Mouse (Mus musculus) c-Kit-positive CD71-positive TER-119-negative erythroid progenitor cells, embryonic 14.5 days (primary cell): ENCODE data around the gene Usp22.
A peak's percentile ranks its signal among the peaks of the same experiment; 100 is the strongest.
"Not testable (repeated sequence)": the region's sequence is repeated elsewhere in the genome, so short reads cannot be mapped to it uniquely, and the experiment has no call there.

Experiments used
- DNase-seq: peaks from one replicate; pipeline ENCODE4 v3.0.0-alpha.2; 2013; ENCODE audit warnings: low read depth

Gene Usp22

DNA sequence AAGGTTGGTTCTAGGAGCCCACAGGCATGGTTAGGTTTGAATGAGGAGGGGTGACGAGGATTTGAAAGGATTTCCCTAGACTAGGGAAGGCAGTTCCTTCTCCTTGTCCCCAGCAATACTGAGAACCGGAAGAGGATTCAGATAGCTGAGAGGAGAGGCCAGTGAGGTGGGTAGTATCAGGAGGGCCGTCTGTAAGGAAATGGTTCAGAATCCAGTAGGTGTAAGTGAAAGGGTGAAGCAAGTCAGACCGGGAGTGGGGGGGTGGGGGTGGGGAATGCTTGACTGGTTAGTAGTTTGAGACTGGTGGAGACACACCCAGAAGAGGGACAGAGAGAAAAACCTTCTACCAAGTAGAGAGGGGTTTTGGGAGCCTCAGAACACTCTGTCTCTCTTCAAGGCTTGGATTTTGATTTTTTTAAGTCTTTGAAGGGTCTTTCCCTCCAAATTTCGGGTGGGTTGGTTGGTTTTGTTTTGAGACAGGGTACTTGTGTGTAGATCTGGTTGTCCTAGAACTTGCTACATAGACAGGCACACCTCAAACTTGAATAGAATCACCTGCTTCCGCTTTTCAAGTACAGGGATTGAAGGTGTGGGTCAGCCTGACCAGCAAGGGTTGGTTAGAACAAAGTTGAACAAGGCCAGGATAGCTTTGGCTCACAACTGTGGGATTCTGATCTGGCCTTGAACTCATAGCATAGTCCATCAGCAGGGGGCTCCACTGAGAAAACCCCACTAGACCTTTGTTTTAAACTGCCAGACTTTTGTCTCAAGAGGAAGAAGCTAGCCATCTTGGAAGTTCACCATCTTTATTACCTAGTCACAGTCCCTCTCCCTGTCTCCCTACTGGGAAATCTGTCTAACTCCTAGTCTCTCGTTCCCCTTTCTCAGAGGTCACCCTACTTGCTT is 31.0 kb downstream of the Usp22 start:
- DNase-seq = peak; percentile 17

DNA sequence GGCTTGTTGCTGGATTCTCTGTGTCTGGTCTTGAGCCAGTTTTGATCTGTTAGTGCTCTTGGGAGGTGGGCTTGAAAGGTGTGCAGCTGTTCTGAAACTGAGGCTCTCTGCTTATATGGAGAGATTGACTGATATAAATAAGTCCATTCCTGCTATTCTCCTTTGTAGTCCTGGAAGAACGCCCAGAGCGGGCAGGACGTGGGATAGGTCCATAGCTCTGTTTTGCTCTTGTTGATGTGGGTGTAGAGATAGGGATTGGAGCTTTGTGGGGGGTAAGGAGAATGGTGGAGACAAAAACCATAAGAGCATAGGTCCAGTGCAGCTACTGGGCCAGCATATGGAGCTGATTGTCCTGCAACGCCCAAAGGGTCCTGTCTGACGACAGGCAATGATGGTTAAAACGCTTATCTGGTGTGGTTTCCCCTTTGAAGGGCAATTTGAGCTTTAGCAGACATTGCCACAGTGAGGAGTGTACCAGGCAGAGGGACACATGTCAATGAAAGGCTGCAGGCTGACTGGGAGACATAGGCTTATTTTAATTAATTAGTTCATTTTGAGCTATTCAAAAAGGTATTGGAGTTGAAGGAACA is 31.8 kb downstream of the Usp22 start:
- DNase-seq = no peak

DNA sequence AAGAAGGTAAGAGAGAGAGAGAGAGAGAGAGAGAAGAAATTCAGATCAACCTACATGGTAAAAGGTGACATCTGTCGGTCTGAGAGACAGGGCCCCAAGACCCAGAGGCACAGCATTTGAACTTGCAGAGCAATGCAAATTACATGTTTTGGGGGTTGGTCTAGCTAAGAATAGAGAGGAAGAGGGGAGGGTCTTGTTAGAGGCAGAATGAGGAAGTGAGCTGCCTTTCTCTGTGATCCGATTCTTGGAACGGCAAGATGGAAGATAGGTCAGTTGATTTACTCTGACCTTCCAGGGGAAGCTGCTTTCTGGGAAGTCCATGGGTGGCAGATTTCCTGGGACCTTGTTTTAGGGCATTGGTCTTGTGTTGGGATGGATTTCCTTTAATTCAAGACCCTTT is 32.6 kb downstream of the Usp22 start:
- DNase-seq = no peak

- DNase-seq = no peak
These were observed 33.2 kb downstream of the Usp22 start for GRCm38 (mm10) chr11:61141693-61142092.

DNA sequence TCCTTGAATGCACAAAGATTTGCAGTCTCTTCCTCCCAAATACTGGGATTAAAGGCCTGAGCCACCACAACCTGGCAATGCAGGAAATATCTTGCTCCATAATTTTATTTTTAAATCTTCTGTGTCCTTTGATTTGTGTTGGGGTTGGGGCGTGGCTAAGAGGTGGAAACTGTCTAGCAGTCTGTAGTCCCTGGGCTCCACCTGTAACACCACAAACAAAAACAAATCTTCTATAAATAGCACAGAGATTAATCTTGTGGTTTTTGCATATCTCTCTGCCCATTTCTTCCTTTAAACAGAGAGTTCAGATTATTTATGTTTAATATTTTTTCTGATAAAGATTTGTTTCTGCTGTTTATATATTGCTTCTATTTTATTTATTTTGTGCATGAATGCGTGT is 41.9 kb downstream of the Usp22 start:
- no peak for DNase-seq

GRCm38 (mm10) chr11:61130646-61131045 is 44.2 kb downstream of the Usp22 start:
- DNase-seq = not testable (repeated sequence)

GRCm38 (mm10) chr11:61129305-61129704 is 45.5 kb downstream of the Usp22 start:
- DNase-seq = no peak

- no peak for DNase-seq
These were observed 47.3 kb downstream of the Usp22 start for GRCm38 (mm10) chr11:61127421-61128055.

GRCm38 (mm10) chr11:61126606-61127355 is 48.1 kb downstream of the Usp22 start, which contains the start of gene Tnfrsf13b:
Gene Tnfrsf13b, plus strand, starts transcription at chr11:61126755.
- DNase-seq = no peak

DNA sequence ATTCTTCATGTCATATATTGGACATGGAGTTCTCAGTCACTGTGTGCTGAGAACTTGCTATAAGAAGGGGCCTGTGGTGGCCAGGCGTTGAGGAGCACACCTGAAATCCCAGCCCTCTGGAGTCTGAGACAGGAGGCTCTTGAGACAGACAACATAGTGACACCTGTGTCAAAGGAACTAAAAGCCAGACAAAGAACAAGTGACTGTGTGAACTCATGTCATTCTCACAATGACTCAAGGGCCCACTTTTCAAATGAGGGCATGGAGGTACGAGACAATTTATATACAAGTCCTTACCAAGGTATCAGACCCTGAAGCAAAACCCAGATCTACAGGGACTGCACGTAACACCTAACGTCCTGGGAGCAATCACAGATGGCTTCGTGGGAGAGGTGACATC is 48.9 kb downstream of the Usp22 start:
- DNase-seq = no peak

GRCm38 (mm10) chr11:61123886-61124285 is 51.0 kb downstream of the Usp22 start:
- no peak for DNase-seq

DNA sequence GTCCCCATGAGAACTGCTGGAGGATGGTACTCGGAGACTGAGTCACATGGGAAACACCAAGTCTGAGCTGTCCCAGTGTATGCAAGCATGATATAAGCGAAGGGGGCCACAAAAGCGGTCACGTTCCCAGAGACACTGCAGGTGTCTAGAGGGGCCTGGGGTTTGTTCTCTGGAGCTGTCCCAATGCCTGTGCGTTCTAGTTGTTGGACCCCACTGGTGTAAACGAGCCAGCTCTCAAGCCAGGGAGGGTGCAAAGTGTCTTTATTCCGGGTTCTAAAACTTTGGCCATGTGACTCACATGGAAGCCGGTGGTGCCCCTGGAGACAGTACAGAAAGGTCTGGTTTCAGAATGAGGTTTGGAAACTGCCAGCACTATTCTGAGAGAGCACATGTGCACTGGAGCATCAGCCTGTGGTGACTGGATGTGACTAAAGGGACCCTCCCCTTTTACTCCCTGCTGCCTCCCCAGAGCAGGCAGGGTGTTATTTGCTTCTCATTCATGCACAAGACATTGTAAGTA is 52.0 kb downstream of the Usp22 start:
- no peak for DNase-seq

DNA sequence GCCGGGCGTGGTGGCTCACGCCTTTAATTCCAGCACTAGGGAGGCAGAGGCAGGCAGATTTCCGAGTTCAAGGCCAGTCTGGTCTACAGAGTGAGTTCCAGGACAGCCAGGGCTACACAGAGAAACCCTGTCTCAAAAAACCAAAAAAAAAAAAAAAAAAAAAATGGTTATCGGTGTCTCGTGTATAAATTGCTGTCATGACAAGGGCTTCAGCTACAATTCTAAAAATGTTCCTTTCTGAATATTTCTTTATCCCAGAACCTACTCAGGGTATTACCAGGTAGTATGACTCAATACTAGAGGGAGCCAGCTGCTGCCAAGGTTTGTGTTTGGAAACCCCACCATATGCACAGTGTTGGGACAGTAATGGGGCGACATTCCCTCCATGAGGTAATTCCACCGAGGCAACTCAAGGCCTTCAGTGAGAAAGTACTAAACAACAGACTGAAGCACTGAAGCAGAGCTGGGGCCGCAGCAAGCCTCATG is 52.5 kb downstream of the Usp22 start:
- DNase-seq = no peak

DNA sequence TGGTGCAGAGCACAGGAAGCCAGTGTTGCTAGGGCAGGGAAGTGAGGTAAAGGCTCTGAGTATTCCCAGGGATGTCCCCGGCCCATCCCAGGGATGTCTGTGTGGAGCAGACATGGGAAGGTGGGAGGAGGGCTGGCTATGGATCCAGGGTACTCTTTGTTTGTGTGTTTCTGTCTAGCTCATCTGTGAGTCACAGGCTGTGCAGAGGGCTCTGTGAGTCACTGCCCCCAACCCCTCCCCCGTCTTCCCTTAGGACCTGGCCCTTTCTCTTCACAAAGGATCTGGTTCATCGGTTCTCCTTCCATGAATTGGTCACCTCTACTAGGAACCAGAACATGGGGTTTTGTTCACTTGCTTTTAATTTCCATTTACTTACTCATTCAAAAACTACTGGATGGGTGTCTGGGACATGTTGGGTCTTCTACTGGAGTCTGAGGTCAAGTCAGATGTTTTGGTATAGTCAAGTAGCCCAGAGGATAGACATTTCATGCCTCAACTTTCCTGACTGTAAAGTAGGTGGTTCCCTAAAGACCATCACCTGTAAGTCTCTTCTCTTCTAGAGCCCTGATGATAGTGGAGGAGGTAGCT is 54.8 kb downstream of the Usp22 start:
- DNase-seq = no peak

DNA sequence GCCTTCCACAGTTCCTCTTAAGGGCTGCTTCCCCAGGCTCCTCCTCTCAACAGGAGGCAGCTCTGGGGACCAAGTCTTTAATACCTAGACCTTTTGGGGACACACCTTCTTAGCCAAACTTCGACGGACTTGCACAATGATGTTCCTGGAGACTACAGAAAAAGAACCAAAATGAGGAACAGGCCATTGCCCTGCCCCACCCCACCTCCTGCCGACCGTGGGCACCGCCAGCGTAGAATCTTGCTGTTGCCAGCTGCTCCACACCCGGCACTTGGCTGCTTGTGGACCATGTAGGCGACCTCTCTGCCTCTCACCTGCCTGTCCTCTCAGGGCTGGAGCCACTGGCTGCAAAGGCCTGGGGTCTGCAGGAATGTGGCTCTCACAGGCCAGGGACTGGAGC is 58.6 kb downstream of the Usp22 start:
- DNase-seq = no peak

GRCm38 (mm10) chr11:61112323-61112995 is 62.4 kb downstream of the Usp22 start:
- no peak for DNase-seq

DNA sequence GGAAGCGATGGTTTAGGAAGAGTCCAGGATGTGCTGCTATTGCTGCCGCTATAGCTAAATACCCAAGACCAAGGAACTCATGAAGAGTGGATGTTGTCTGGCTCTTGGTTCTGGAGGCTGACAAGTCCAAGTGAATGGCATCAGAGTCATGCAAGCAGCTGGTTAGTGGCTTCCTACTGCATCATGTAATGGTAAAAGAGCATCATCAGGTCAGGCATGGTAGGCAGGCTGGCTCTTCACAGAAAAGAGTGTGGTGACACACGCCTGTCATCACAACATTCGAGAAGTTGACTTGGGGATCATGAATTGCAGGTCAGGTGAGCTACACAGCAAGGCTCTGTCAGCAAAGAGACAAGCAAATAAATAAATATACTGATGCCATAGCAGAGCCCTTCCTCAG is 63.4 kb downstream of the Usp22 start:
- DNase-seq = no peak

GRCm38 (mm10) chr11:61110928-61111327 is 63.9 kb downstream of the Usp22 start:
- DNase-seq = no peak

DNA sequence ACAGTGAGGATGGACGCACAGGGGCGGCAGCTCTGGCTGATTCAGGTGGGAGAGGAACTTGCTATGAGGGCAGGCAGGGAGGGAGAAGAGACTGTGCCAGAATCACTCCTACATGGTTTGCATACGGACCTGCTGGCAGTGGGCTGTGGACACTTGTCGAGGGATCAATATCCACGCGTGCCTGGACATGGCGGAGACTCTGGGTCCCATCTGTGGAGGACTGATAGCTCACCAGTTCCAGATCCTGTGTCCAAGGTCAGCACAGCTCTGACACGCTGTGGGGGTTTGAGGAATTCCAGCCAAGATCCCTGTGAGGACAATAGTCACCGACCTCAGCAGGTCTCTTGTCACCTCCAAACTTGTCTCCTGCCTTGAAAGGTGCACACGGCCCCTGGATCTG is 64.7 kb downstream of the Usp22 start:
- no peak for DNase-seq

- no peak for DNase-seq
These were observed 65.1 kb downstream of the Usp22 start for GRCm38 (mm10) chr11:61109707-61110106.

DNA sequence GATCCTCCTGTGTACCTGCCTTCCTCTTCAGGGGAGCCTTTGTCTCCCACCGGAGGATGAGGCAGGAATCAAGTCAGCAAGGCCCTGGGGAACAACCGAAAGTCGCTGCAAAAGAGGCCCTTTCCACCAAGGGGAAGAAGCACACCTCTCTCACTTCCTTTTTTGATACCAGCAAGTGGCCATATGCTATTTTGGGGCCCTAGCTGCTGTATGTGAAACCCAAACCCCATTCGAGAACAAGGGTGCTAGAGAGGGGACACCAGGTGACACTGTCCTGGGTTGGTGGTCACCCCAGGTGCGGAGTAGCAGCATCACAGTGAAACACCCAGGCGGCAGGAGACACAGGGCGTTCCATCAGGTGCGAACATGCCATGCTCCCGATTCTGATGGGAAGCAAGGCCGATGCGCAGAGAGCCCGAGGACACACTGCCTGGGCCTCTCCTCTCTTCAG is 65.9 kb downstream of the Usp22 start:
- no peak for DNase-seq
